Mouse (Mus musculus) erythroblast, adult 5-6 weeks (primary cell): ENCODE data around the gene Sh3rf3. TPM values are rescaled to one million over a fixed set of nuclear protein-coding genes. Genes with fewer than 3 reads are reported as not detected.
"Not testable (repeated sequence)": the region's sequence is repeated elsewhere in the genome, so short reads cannot be mapped to it uniquely, and the experiment has no call there.

Source experiments
- ATAC-seq: replicated peaks from 2 replicates; pipeline ENCODE4 v1.8.0; 2016; ENCODE audit warnings: moderate number of reproducible peaks, mild to moderate bottlenecking, moderate TSS enrichment, inconsistent platforms; ENCODE audit not compliant: poor library complexity, low FRiP score, severe bottlenecking
- total RNA-seq, 2 experiments: library from RNA; stranded (forward) in 1 of 2; stranded (reverse) in 1 of 2; fragments of 150-400 nt in 1 of 2; fragments of 200-764, 138-1000 nt in 1 of 2; gene quantifications; 2 replicates each; pipeline versions ENCODE4 v1.2.3 to v1.2.4; 2015 to 2017; ENCODE audit warnings: low replicate concordance in 2 of 2

Gene Sh3rf3
- total RNA-seq, 2 experiments from 2014 or later: not detected

DNA sequence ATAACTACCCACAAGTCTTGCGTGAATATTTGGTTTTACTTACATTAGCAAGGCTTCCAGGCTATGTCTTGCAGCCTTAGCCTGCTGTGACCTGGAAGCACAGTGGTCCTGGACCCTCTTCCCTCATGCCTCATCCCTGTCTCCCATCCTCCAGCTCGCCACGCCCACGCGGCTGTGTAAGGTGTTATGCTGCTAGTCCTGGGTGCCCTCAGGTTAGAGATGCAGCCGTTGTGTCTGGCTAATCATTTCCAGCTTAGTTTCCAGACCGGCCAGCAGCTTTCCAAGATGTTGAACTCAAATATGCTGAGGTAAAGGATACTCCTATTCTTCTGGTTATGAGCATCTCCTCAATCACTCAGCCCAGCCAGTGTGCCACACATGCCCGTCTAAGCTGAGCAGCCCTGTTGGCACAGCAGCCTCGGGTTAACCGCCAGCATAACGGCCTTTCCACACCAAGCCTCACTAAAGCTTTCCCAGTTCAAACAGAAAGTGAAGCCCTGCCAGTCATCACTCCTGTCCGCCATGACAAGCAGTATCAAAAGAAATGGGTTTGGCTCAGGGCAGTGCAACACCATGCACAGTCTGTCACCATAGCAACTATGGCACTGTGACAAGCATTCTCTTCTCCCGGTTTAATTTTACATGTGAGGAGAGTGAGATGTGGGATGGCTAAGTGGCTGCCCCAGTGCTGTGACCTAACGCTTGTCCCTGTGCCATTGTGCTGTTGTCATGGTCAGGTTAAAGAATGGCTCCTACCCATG lies 276.9 kb downstream of the Sh3rf3 start:
- ATAC-seq: no peak

DNA sequence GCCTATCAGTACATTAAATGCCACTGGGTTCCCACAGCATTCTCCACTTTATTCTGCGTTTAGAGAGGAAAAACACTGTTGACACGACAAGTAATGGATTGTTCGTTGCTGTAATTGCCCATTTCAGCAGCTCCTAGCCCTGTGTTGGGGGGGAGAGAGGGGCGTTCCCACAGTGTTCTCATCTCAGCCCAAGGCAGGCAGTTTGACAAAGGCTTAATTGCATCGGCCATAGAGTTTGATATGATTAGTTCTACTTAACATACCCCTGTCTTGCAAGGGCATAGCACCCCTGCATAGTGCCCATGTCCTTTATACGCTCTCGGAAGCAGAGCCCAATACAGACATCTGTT lies 277.4 kb downstream of the Sh3rf3 start:
- ATAC-seq: no peak

DNA sequence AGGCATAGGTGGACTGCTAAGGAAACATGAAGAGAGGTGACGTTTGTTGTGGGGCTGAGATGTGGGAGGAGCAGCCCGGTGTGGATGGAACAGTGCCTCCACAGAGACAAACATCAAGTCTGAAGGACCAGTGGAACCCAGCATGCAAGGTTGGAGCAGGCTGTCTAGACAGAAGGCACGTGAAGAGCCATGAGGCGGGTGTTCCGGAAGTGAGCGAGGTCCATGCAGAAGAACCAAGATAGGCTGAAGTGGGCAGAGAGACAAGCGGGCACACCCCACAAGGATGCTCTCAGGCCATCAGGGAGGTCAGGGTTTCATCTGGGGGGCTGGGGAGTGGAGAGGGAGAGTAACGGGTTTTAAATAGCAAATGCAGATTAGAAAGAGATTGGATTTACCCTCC lies 278.4 kb downstream of the Sh3rf3 start:
- ATAC-seq: no peak

DNA sequence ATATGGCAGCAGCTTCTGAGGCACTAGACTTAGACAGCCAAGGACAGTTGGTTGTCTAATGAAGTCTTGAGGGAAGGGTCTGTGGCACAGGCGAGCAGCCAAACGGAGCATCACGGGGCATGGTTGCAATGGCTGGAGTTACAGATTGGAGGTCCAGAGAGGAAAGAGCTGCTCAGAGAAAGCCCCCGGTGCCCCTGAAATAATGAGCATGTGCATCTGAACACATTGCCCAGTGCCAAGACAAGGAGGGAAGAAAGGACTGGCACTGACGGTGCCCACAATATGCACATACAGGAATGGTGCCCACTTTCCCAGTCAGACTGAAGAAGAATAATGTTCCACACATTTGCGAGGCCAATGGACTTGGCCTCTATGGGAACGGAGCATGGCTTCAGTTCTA lies 278.8 kb downstream of the Sh3rf3 start:
- no peak for ATAC-seq

DNA sequence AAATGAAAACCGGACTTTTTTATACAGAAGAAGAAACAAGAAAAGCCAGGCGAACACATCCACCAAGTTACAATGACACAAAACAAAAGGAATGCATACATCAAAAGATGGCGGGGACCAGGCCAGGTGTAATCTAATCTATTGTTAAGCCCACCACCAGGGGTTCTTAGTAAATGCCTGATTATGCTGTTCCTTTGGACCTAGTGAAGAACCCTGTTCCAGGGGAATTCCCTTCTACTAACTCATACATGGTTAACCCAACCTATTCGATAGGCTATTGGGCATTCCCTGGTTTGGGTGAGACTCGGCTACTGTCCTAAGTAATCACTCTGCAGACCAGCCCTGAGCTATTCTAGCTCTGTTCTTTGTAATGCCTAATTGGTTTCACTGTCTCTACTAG lies 289.9 kb downstream of the Sh3rf3 start:
- not testable (repeated sequence) for ATAC-seq

DNA sequence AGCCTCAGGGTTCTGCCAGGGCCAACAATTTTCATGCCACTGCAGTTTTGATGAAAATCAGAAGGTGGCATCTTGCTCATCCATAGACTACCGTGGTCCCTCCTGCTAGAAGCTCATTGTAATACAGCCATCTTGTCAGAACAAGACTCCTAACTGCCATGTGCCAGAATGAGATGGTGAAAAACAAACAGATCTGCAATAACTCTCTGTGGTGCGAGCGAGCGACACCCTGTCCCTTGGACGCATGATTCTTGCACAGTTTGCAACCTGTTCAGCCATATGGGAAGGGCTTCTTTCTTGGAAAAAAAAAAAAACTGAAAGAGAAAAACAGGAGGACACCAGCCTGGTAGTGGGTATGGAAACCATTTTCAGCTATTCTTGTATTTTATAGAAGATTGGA lies 291.5 kb downstream of the Sh3rf3 start:
- no peak for ATAC-seq

DNA sequence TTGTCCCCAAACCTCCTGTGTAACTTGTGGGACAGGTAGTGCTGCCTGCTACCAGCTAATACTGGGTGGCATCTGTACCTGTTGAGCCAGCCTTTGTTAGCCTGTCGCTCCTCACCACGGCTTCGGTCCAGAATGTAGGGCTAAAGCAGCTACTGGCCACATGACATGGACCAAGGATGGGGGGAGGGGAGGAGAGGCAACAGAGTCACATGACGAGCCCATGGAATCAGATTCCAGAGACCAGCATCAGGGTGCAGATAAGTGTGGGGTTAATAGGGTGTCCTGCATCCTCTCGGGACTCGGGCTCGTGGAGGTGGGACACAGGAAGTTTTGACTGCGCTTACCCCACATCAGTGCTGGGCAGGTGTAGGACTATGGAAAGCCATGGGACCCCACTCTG lies 292.7 kb downstream of the Sh3rf3 start:
- no peak for ATAC-seq

DNA sequence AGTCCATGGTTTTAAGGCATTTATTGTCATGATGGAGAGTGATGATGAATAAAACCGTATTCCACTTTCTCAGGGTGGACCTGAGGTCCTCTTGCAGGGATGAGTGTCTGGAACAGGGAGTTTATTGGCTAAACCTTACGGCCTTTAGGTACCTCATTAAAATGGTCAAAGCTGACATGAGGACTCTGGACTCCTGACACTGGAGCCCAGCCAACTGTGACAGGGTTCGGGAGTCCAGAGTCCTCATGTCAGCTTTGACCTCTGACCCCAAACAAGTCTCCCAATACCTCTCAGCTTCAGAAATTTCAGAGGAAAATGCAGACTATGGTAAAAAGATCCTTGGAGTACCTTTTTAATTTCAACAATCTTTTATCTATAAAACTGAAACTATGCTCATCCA lies 293.5 kb downstream of the Sh3rf3 start:
- no peak for ATAC-seq

DNA sequence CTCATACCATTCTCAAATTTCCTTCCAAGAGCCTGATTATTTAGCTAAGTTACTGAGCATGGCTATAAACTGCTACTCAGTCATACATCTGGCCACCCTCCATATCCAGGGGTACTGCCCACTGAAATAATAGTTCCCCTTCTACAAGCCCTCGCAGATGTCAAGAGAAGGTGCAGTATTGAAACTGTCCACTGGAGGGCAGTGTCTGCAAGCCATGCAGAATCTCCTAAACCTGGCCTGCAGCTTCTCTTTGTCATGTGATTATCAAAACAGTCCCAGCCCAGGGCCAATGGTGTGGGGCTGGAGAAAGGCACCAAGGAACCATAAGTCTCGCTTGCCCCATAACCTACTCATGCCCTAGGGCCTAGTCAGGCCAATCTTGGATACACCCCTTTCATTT lies 295.9 kb downstream of the Sh3rf3 start:
- ATAC-seq: peak; percentile 71

DNA sequence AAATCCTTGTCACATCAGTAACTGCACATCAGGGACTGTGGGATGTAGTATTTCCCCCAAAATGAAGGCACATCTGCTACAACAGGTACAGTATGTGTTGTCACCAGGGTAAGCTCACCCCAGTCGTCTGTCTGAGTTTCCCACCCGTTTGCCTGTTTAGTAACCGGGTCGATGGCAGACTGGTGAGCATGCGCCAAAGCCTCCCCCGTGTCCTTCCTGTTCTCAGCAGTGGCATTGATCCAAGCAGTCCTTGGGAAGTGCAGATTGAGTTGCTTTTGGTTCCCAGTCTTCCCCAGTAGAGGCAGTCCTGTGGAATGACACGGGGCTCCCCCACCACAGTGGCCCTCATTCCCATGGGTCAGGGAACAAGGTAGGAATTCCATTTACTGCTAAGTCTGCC lies 297.2 kb downstream of the Sh3rf3 start:
- ATAC-seq: no peak

DNA sequence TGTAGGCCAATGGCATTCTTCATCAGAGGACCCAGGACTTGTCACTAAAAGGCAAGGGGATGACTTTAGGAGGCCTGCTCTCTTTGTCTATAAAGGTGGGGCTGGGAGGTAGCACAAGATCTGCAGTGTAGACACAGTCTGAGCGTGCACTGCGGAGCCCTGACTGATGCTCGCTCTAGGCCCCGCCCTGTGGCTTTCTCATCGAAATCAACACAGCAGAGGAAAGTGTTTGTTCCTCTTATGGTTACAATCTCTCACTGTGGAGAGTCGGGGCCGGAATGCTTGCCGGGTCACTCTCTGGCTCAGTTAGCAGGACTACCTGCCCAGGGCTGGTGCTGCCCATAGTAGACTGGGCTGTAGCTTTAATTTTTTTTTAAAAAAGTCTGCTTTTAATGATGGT lies 299.6 kb downstream of the Sh3rf3 start:
- no peak for ATAC-seq

DNA sequence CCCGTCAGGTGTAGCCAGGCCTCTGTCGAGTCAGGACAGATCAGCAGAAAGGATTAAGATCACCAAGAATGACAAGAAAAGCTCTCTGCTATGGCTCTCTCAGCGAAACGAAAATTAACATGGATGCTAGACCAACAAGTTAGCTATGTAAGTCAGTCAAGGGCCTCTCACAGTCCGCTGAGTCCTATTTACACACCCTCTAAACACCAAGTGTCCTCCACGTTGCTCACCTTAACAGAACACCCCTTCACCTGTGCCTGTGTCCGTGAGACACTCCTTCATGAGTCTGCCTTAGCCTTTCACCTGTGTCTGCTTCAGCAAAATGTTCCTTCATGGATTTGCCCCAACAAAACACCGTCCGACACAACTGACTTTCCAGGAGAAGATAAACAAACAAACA lies 300.2 kb downstream of the Sh3rf3 start:
- no peak for ATAC-seq

DNA sequence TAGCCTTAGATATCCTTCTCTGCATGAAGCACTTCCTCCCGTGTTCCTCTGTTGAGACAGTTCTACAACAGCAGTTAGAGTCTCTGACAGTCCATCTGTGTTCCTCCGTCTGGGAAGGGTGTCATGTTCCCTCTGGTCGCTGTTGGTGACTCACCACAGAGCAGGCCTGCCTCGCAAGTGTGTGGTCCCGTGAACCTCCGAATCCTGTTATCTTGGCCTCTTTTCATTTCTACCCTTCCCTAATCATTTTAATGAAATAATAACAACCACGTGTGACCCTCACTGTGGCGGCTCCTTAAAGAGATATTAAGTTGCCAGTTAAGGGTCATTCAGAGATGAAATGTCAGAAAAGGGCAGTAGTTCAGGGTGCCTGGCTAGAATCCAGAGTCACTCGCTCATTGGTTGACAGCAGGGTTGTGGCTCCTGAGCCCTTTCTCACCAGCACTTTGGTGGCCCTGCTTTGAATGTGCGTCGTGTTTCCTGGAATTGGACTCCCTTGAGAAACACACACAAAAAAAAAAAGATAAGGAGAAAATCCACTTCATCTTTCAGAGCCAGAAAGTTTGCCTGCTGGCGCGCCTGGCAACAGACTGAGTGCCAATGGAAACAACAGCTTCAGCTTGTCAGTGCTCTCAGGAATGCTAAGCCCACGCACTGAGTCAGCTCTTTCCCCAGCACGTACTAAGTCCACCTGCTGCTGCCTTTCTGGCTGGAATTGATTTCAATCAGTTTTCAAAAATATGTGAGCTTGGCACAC lies 301.6 kb downstream of the Sh3rf3 start:
- no peak for ATAC-seq

DNA sequence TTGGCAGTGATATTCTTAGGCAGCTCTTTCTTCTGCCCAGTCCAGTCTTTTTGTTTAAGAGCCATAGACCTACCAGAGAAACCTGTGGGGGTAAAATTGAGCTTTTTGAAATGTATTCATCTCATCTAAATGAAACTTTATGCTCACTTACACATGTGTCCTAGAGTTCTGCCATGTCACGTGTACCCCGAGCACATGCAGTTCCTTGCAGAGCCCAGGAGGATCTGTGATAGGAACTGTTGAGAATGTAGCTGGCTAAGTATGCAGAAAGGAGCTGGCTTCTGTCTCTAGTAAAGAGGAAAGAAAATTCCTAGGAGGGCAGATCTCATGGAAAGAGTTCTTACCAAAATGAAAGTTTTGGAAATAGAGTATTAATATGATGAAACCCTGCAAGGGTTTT lies 302.5 kb downstream of the Sh3rf3 start:
- no peak for ATAC-seq

DNA sequence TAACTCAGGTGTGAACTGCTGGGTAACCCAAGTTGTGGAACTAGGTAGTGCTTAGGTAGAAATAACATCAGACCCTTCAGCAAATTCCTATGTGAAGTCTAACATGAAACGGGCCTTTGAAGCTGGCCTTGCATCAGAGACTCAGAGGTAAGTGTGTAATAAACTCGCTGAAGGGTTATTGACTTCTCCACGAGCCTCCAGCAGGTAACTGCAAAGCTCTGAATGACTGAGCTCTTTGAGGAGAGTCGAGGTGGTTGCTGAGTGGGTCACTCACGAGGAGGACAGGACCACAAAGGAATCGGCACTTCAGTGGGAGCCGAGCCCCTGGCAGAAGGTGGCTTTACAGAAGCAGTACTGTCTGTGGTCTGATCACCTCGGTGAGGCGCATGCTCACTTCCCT lies 303.2 kb downstream of the Sh3rf3 start:
- ATAC-seq: no peak

DNA sequence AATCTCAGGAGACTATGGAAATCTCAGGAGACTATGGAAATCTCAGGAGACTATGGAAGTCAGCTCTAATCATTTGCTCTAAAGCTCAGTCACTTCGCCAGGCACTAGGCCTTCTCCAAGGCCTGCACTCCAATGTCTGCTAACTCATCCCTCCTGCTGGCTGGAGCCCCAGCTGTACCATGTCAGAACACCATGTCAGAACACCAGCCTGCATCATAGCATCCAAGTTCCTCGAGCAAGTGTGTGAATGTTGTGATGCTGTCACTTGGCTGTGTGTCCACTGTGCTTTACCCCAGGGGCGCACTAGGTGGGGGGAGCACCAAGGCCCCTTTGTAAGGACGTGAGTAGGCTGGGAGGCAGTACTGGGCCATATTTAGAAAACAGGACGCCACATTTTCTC lies 304.4 kb downstream of the Sh3rf3 start:
- no peak for ATAC-seq

DNA sequence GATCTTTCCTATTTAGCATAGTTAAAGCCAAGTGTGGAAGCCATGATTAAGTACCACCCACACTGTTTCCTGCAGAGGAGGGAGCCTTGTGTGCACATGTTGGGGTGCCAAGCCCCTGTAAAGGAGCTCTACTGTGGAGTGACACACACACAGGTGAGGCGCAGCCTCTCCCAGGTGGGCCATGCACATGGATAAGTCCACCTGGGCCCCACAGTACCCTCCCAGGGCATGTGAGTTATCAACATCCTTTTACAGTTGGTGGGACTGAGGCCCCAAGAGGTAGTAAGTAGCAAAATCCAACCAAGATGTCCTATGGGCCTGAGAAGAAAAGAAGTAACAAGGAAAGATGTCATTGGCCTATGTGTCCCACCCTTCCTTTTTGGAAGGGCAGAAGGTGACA lies 305.8 kb downstream of the Sh3rf3 start:
- no peak for ATAC-seq

DNA sequence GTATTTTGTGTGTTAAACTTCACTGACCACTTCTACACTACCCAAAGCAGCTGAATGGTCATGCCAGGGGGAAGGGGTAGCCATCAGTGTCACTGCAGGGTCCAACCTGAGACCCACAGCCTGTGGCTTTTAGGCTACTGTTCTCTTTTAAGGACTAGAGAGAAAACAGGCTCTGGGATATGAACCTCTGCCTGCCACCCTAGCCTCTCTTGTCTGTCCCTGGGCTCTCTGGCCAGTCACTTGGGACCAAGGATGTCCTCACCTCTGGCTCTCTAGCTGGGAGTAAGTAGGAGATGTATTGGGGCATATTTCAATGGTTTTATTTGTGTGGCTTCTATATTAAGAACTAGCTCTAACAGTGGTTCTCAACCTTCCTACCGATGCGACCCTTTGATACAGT lies 306.7 kb downstream of the Sh3rf3 start:
- no peak for ATAC-seq

DNA sequence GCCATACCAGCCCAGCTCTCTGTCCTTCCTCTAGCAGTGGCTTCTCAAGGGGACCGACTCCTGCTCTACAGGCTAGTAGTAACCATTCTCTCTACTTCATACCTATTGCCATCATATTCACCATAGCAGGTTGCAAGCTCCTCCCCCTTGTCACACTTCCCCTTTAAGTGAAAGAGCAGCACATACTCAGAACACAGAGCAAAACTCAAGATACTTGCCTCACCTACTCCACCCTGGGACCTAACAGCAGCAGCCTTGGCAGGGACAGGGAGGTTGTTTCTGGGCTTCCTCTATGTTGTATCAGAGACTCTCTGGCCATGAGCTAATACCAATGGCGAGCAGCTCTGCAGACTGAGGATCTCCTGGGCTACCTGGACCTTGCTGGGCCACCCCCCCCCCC lies 312.3 kb downstream of the Sh3rf3 start:
- ATAC-seq: no peak

DNA sequence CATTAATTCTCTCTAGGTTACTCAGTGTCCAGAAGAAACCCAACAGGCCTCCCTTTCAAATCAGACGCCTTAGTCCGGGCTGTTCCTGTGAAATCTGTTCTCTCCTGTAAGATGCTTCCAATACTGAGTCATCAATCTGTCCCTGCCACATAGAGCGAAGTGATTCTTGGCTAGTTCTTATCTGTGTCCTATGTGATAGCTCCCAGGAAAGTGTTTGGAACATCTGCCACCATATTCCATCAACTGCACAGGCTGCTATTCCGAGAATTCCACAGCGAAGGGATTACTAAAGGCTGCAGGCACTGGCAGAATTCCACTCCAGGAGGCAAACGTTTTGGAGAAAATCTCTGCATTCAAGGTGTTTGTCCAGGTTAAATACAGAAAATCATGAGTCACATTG lies 314.5 kb downstream of the Sh3rf3 start:
- no peak for ATAC-seq

DNA sequence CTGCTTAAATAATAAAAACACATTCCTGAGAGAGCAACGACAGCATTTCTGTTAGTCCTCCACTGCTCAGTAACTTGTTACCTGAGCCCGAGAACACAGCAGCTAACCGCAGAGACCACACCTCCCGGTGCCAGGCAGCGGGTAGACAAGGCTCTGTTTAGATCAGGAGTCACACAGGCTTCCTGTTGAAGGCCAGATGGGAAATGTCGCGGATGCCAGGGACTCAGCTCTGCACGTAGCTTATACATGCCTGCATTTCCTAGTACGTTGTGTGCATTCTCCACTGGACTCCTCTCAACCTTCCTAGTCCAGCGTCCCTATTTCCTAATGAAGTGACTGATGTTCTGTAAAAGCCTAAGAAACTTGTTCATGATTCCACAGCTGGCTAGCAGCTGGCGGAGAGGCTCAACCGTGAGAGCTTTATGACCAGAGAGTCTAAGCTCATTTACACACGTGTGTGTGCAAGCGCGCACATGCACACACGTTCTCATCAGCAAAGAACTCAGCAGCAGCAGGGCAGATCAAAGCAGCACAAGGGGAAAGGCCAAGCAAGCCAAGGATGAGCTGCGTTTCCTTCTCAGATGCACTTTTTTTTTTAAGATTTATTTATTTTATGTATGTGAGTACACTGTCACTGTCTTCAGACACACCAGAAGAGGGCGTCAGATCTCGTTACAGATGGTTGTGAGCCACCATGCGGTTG lies 318.9 kb downstream of the Sh3rf3 start:
- ATAC-seq: no peak
